Mouse (Mus musculus) gastrocnemius, postnatal 25 days (tissue): Measurements from ENCODE around the gene Ptpn11. TPM values are rescaled to one million over a fixed set of nuclear protein-coding genes. Genes with fewer than 3 reads are reported as not detected.

Source experiments
- DNase-seq: peaks from one replicate; pipeline ENCODE4 v3.0.0; 2022
- total RNA-seq, 2 experiments: library from RNA; stranded (reverse); gene quantifications; 1 replicate in 1 of 2; 2 replicates in 1 of 2; pipeline ENCODE4 v1.2.3; 2021

Ptpn11 gene
- total RNA-seq, 2 experiments from 2014 or later = 65.5 to 75.5 TPM

GRCm38 (mm10) chr5:121125563-121125962, 65.6 kb downstream of the Ptpn11 start:
- DNase-seq = no peak

- no peak for DNase-seq
These were observed 66.7 kb downstream of the Ptpn11 start for GRCm38 (mm10) chr5:121124208-121125185.

- DNase-seq = no peak
These were observed 67.8 kb downstream of the Ptpn11 start for GRCm38 (mm10) chr5:121123399-121123798.

GRCm38 (mm10) chr5:121122577-121122976, 68.6 kb downstream of the Ptpn11 start:
- no peak for DNase-seq

- no peak for DNase-seq
These were observed 69.2 kb downstream of the Ptpn11 start for GRCm38 (mm10) chr5:121122036-121122435.

- DNase-seq = no peak
These were observed 71.7 kb downstream of the Ptpn11 start for GRCm38 (mm10) chr5:121119331-121120034.

- DNase-seq = no peak
These were observed 72.9 kb downstream of the Ptpn11 start for GRCm38 (mm10) chr5:121118345-121118744.

- DNase-seq = no peak
These were observed 74.3 kb downstream of the Ptpn11 start for GRCm38 (mm10) chr5:121116941-121117340.

- DNase-seq = no peak
These were observed 75.6 kb downstream of the Ptpn11 start for GRCm38 (mm10) chr5:121115391-121116157.

GRCm38 (mm10) chr5:121114151-121114550, 77.0 kb downstream of the Ptpn11 start:
- no peak for DNase-seq

GRCm38 (mm10) chr5:121112390-121112789, 78.8 kb downstream of the Ptpn11 start:
- DNase-seq = no peak

GRCm38 (mm10) chr5:121111106-121111915, 79.9 kb downstream of the Ptpn11 start:
- no peak for DNase-seq

GRCm38 (mm10) chr5:121109185-121109584, 82.0 kb downstream of the Ptpn11 start:
- no peak for DNase-seq

GRCm38 (mm10) chr5:121106913-121107312, 84.3 kb downstream of the Ptpn11 start:
- DNase-seq = no peak

- no peak for DNase-seq
These were observed 90.2 kb downstream of the Ptpn11 start for GRCm38 (mm10) chr5:121100886-121101580.

GRCm38 (mm10) chr5:121100095-121100494, 91.1 kb downstream of the Ptpn11 start:
- DNase-seq = no peak

- DNase-seq = no peak
These were observed 93.2 kb downstream of the Ptpn11 start for GRCm38 (mm10) chr5:121097970-121098369.

GRCm38 (mm10) chr5:121096744-121097143, 94.5 kb downstream of the Ptpn11 start:
- no peak for DNase-seq

GRCm38 (mm10) chr5:121093281-121093680, 97.9 kb downstream of the Ptpn11 start:
- no peak for DNase-seq

- DNase-seq = no peak
These were observed 101.5 kb downstream of the Ptpn11 start for GRCm38 (mm10) chr5:121089660-121090059.

- no peak for DNase-seq
These were observed 103.5 kb downstream of the Ptpn11 start for GRCm38 (mm10) chr5:121087733-121088132.
